Mouse (Mus musculus): ENCODE results near the gene Ifne. TPM values are rescaled to one million over a fixed set of nuclear protein-coding genes. Genes with fewer than 3 reads are reported as not detected.
"Not testable (repeated sequence)": the region's sequence is repeated elsewhere in the genome, so short reads cannot be mapped to it uniquely, and the experiment has no call there.

The Ifne gene
- polyA plus RNA-seq, 1 experiment from 2014 or later: not detected

- no peak for ATAC-seq (ENCODE audit: low FRiP score, low read depth)
- 54% methylated on average over 9 of the region's 9 CpGs for WGBS
- peaks cover 40% of the 10 kb centered on the region for H3K27me3 ChIP-seq
- no peak overlapping the region for H3K9ac ChIP-seq
- H3K4me2 ChIP-seq (replicated peaks): no peak overlapping the region
- H3K36me3 ChIP-seq: no peaks in the 10 kb centered on the region
- H3K4me1 ChIP-seq: peaks cover 13% of the 10 kb centered on the region
- no peak overlapping the region for H3K27ac ChIP-seq
- no peak overlapping the region for H3K4me3 ChIP-seq
- no peaks in the 10 kb centered on the region for H3K9me3 ChIP-seq
These were observed 15.4 kb downstream of the Ifne start for GRCm38 (mm10) chr4:88864599-88864998.

DNA sequence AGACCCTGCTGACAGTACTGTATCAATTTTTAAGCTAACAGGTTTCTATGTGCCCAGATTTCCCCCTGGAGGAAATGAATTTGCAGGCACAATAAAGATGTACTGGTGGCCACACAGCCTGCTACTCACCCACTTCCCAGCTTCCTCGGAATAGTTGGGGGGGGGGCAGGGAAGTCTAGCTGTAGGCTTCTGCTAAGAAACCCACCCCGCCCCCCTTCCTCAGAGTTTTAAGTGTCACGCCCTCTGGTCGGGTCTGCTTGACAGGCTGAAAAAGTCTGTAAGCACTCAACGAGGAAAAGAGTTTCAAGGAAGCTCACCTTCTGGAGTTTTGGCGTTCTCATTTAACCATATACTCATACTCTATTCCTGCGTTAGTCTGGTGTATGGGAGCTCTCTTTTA lies 16.7 kb downstream of the Ifne start:
- ATAC-seq (ENCODE audit: low FRiP score, low read depth): no peak
- peaks cover 37% of the 10 kb centered on the region for H3K27me3 ChIP-seq
- no peak overlapping the region for H3K4me3 ChIP-seq
- H3K9me3 ChIP-seq: no peaks in the 10 kb centered on the region
- H3K27ac ChIP-seq: no peak overlapping the region
- H3K4me2 ChIP-seq (replicated peaks): no peak overlapping the region
- WGBS: 6% methylated on average over 7 of the region's 7 CpGs
- peaks cover 13% of the 10 kb centered on the region for H3K4me1 ChIP-seq
- H3K36me3 ChIP-seq: no peaks in the 10 kb centered on the region
- H3K9ac ChIP-seq: no peak overlapping the region

- H3K4me3 ChIP-seq: no peak overlapping the region
- H3K9me3 ChIP-seq: no peaks in the 10 kb centered on the region
- no peak overlapping the region for H3K27ac ChIP-seq
- peaks cover 15% of the 10 kb centered on the region for H3K27me3 ChIP-seq
- no peaks in the 10 kb centered on the region for H3K36me3 ChIP-seq
- H3K4me2 ChIP-seq (replicated peaks): no peak overlapping the region
- ATAC-seq (ENCODE audit: low FRiP score, low read depth): no peak
- no peak overlapping the region for H3K9ac ChIP-seq
- peaks cover 7% of the 10 kb centered on the region for H3K4me1 ChIP-seq
These were observed 20.8 kb downstream of the Ifne start for GRCm38 (mm10) chr4:88859214-88859613.

- no peak for ATAC-seq (ENCODE audit: low FRiP score, low read depth)
- H3K4me1 ChIP-seq: no peaks in the 10 kb centered on the region
- H3K4me2 ChIP-seq (replicated peaks): no peak overlapping the region
- no peak overlapping the region for H3K4me3 ChIP-seq
- no peaks in the 10 kb centered on the region for H3K27me3 ChIP-seq
- H3K36me3 ChIP-seq: no peaks in the 10 kb centered on the region
- 0 out of 2 replicates have a peak, but pooled peaks cover 3% of the 10 kb centered on the region for H3K9me3 ChIP-seq
- H3K9ac ChIP-seq: no peak overlapping the region
- no peak overlapping the region for H3K27ac ChIP-seq
- 78% methylated on average over 4 of the region's 4 CpGs for WGBS
These were observed 28.8 kb downstream of the Ifne start for GRCm38 (mm10) chr4:88851026-88851763.

- no peak within 1 kb of the TSS for H3K4me3 ChIP-seq
- no peak within 1 kb of the TSS for H3K4me2 ChIP-seq (replicated peaks)
- no peaks in the 10 kb centered on the region for H3K4me1 ChIP-seq
- WGBS: 84% methylated on average over 1 of the region's 1 CpGs
- H3K36me3 ChIP-seq: no peaks in the 10 kb centered on the region
- H3K9me3 ChIP-seq: 0 out of 2 replicates have a peak, but pooled peaks cover 3% of the 10 kb centered on the region
- no peak within 1 kb of the TSS for H3K9ac ChIP-seq
- no peak for ATAC-seq (ENCODE audit: low FRiP score, low read depth)
- no peaks in the 10 kb centered on the region for H3K27me3 ChIP-seq
- H3K27ac ChIP-seq: no peak within 1 kb of the TSS
These were observed 30.3 kb downstream of the Ifne start, which contains the start of gene Ifna1 for GRCm38 (mm10) chr4:88849698-88850097. TSS of gene Ifna1 (plus strand) at chr4:88850087.

GRCm38 (mm10) chr4:88845334-88845733 lies 34.7 kb downstream of the Ifne start:
- no peaks in the 10 kb centered on the region for H3K4me1 ChIP-seq
- ATAC-seq (ENCODE audit: low FRiP score, low read depth): no peak
- no peaks in the 10 kb centered on the region for H3K27me3 ChIP-seq
- H3K4me2 ChIP-seq (replicated peaks): no peak overlapping the region
- H3K9ac ChIP-seq: no peak overlapping the region
- H3K27ac ChIP-seq: no peak overlapping the region
- WGBS: 53% methylated on average over 2 of the region's 2 CpGs
- no peak overlapping the region for H3K4me3 ChIP-seq
- no peaks in the 10 kb centered on the region for H3K36me3 ChIP-seq
- H3K9me3 ChIP-seq: no peaks in the 10 kb centered on the region

DNA sequence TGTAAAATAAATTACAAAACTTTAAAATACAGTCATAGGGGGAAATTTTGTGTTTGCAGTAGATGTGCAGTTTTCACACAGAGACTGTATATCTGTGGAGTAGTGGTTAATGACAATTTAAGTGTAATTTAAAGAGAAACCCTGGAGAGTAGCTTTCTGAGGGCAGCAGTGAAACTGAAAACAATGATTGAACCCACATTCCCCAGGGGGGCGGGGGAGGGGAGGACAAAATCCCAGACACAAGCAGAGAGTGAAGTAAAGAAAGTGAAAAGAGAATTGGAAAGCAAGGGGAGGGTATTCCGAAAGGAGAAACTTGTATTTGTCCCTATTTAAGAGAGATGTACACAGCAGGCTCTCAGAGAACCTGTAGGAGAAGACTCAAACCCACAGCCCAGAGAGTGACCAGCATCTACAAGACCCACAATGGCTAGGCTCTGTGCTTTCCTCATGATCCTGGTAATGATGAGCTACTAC lies 38.5 kb downstream of the Ifne start, which contains the start of gene Ifna4:
Gene Ifna4, plus strand, starts transcription at position 424 of the 474 bp plus-strand sequence.
- Histone ChIP-seq H3K4me1 (no peaks in the 10 kb centered on the region), H3K9ac (no peak within 1 kb of the TSS), H3K27me3 (no peaks in the 10 kb centered on the region), H3K4me2 (replicated peaks) (no peak within 1 kb of the TSS), H3K36me3 (no peaks in the 10 kb centered on the region), H3K4me3 (no peak within 1 kb of the TSS), H3K9me3 (no peaks in the 10 kb centered on the region), H3K27ac (no peak within 1 kb of the TSS)
- ATAC-seq (ENCODE audit: low FRiP score, low read depth): no peak
- 58% methylated on average over 2 of the region's 2 CpGs for WGBS

GRCm38 (mm10) chr4:88840058-88840457 lies 39.9 kb downstream of the Ifne start:
- H3K4me2 ChIP-seq (replicated peaks): no peak overlapping the region
- no peak overlapping the region for H3K27ac ChIP-seq
- H3K9ac ChIP-seq: no peak overlapping the region
- ATAC-seq (ENCODE audit: low FRiP score, low read depth): no peak
- H3K9me3 ChIP-seq: no peaks in the 10 kb centered on the region
- no peaks in the 10 kb centered on the region for H3K4me1 ChIP-seq
- H3K36me3 ChIP-seq: no peaks in the 10 kb centered on the region
- H3K27me3 ChIP-seq: no peaks in the 10 kb centered on the region
- WGBS: 78% methylated on average over 3 of the region's 3 CpGs
- no peak overlapping the region for H3K4me3 ChIP-seq

- ATAC-seq (ENCODE audit: low FRiP score, low read depth): no peak
- H3K36me3 ChIP-seq: no peaks in the 10 kb centered on the region
- no peak overlapping the region for H3K4me3 ChIP-seq
- no peak overlapping the region for H3K9ac ChIP-seq
- H3K4me2 ChIP-seq (replicated peaks): no peak overlapping the region
- H3K4me1 ChIP-seq: no peaks in the 10 kb centered on the region
- no peaks in the 10 kb centered on the region for H3K9me3 ChIP-seq
- no peak overlapping the region for H3K27ac ChIP-seq
- 40% methylated on average over 3 of the region's 3 CpGs for WGBS
- H3K27me3 ChIP-seq: no peaks in the 10 kb centered on the region
These were observed 41.2 kb downstream of the Ifne start for GRCm38 (mm10) chr4:88838828-88839227.

- not testable (repeated sequence) for H3K27ac ChIP-seq; H3K27me3 ChIP-seq; H3K36me3 ChIP-seq; H3K4me3 ChIP-seq; H3K9ac ChIP-seq; H3K4me2 ChIP-seq (replicated peaks); ATAC-seq (ENCODE audit: low FRiP score, low read depth); H3K4me1 ChIP-seq; H3K9me3 ChIP-seq
- WGBS: 83% methylated on average over 1 of the region's 1 CpGs
These were observed 44.8 kb downstream of the Ifne start, which contains the start of gene Ifna5 for GRCm38 (mm10) chr4:88835225-88835624. TSS of gene Ifna5 (plus strand) at chr4:88835525.

DNA sequence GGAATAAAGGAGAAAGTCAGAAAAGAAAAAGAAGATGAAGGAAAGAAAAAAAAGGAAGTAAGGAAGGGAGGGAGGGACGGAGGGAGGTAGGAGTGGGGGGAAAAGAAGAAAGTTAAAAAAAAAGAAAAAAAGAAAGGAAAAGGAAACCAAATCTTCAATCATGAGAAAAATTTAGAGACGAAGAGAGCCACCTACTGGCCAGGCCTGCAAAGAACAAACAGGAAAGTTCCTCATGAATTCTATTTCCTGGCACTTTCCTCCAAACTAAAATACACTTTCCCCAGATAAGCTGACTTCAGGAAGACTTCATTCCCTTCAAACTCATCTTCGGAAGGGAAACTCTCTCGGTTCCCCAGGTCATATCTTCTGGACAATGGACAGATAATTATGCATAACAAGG lies 49.5 kb downstream of the Ifne start:
- no peaks in the 10 kb centered on the region for H3K27me3 ChIP-seq
- no peak overlapping the region for H3K27ac ChIP-seq
- 21% methylated on average over 4 of the region's 4 CpGs for WGBS
- H3K4me1 ChIP-seq: no peaks in the 10 kb centered on the region
- no peak for ATAC-seq (ENCODE audit: low FRiP score, low read depth)
- H3K4me3 ChIP-seq: no peak overlapping the region
- no peaks in the 10 kb centered on the region for H3K9me3 ChIP-seq
- no peaks in the 10 kb centered on the region for H3K36me3 ChIP-seq
- no peak overlapping the region for H3K9ac ChIP-seq
- H3K4me2 ChIP-seq (replicated peaks): no peak overlapping the region
